Mouse (Mus musculus): ENCODE results near the gene Kcnk3. TPM values are rescaled to one million over a fixed set of nuclear protein-coding genes. Genes with fewer than 3 reads are reported as not detected.
A peak's percentile ranks its signal among the peaks of the same experiment; 100 is the strongest.

Gene Kcnk3
- polyA plus RNA-seq, 1 experiment from 2014 or later: 11.7 TPM

DNA sequence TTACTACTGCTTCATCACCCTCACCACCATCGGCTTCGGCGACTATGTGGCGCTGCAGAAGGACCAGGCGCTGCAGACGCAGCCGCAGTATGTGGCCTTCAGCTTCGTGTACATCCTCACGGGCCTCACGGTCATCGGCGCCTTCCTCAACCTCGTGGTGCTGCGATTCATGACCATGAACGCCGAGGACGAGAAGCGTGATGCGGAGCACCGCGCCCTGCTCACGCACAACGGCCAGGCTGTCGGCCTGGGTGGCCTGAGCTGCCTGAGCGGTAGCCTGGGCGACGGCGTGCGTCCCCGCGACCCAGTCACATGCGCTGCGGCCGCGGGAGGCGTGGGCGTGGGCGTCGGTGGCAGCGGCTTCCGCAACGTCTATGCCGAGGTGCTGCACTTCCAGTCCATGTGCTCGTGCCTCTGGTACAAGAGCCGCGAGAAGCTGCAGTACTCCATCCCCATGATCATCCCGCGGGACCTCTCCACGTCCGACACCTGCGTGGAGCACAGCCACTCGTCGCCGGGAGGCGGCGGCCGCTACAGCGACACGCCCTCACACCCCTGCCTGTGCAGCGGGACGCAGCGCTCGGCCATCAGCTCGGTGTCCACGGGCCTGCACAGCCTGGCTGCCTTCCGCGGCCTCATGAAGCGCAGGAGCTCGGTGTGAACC is 34.3 kb downstream of the Kcnk3 start:
- DNase-seq (ENCODE audit: low spot score) (peak; percentile 45), ATAC-seq (ENCODE audit: low FRiP score) (peak; percentile 70)
- Histone ChIP-seq H3K27ac (no peak overlapping the region), H3K4me3 (replicated peaks; ENCODE audit: low read length) (peak overlapping the region; percentile 31), H3K9me3 (ENCODE audit: control insufficient read depth, low read length) (no peaks in the 10 kb centered on the region), H3K27me3 (ENCODE audit: control insufficient read depth, insufficient read depth, low read length) (peaks cover 35% of the 10 kb centered on the region), H3K9ac (peak overlapping the region; percentile 52), H3K4me2 (replicated peaks) (peak overlapping the region; percentile 66), H3K4me1 (replicated peaks; ENCODE audit: control insufficient read depth, insufficient read depth, low read length) (peaks cover 13% of the 10 kb centered on the region), H3K36me3 (replicated peaks; ENCODE audit: control insufficient read depth, insufficient read depth) (no peaks in the 10 kb centered on the region)
- WGBS: 3% methylated on average over 68 of the region's 69 CpGs

DNA sequence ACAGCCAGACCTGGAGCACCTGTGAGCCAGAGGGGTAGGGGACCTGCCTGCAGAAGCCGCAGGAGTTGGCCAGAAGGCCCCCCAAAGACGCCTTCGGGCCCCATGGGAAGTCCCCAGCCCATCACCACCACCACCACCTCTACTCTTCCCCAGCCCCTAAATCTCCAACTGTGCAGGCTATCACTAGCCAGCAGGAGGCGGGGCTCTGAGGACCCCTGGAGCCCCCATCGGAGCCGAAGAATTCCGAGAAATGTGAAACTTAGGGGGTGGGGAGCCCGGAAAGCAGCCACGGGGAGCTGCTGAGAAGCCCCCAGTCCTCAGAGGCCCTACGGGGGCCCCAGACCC is 34.8 kb downstream of the Kcnk3 start:
- WGBS: 4% methylated on average over 10 of the region's 10 CpGs
- H3K27ac ChIP-seq: no peak overlapping the region
- H3K4me1 ChIP-seq (replicated peaks; ENCODE audit: control insufficient read depth, insufficient read depth, low read length): peaks cover 13% of the 10 kb centered on the region
- peak overlapping the region; percentile 52 for H3K9ac ChIP-seq
- ATAC-seq (ENCODE audit: low FRiP score): no peak; the same call in 1 of the 2 replicates
- H3K4me3 ChIP-seq (replicated peaks; ENCODE audit: low read length): peak overlapping the region; percentile 31
- no peak for DNase-seq (ENCODE audit: low spot score)
- H3K4me2 ChIP-seq (replicated peaks): peak overlapping the region; percentile 66
- no peaks in the 10 kb centered on the region for H3K9me3 ChIP-seq (ENCODE audit: control insufficient read depth, low read length)
- peaks cover 35% of the 10 kb centered on the region for H3K27me3 ChIP-seq (ENCODE audit: control insufficient read depth, insufficient read depth, low read length)
- no peaks in the 10 kb centered on the region for H3K36me3 ChIP-seq (replicated peaks; ENCODE audit: control insufficient read depth, insufficient read depth)

DNA sequence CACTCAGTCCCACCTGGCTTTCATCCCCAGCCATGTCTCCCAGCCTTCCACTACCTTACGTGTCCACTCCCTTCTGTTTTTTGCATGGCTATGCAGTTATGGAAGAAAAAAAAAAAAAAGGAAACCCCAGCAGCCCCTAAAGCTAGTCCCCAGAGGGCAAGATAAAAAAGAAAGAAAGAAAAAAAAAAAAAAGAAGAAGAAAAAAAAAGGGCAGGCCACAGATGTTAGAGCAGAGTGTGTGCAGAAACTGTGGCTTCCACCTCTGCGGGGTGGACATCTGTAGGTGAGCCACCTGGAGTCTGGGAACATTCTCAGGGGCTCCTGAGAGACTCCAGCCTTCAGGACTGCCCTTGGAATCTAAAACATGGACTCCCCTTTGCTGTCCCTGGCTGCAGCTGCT is 35.4 kb downstream of the Kcnk3 start:
- no peaks in the 10 kb centered on the region for H3K36me3 ChIP-seq (replicated peaks; ENCODE audit: control insufficient read depth, insufficient read depth)
- 60% methylated on average over 2 of the region's 2 CpGs for WGBS
- no peaks in the 10 kb centered on the region for H3K9me3 ChIP-seq (ENCODE audit: control insufficient read depth, low read length)
- H3K27me3 ChIP-seq (ENCODE audit: control insufficient read depth, insufficient read depth, low read length): peaks cover 35% of the 10 kb centered on the region
- H3K27ac ChIP-seq: no peak overlapping the region
- H3K4me1 ChIP-seq (replicated peaks; ENCODE audit: control insufficient read depth, insufficient read depth, low read length): peaks cover 13% of the 10 kb centered on the region
- ATAC-seq (ENCODE audit: low FRiP score) (no peak), DNase-seq (ENCODE audit: low spot score) (no peak)
- H3K4me3 ChIP-seq (replicated peaks; ENCODE audit: low read length): no peak overlapping the region
- H3K4me2 ChIP-seq (replicated peaks): no peak overlapping the region
- no peak overlapping the region for H3K9ac ChIP-seq

DNA sequence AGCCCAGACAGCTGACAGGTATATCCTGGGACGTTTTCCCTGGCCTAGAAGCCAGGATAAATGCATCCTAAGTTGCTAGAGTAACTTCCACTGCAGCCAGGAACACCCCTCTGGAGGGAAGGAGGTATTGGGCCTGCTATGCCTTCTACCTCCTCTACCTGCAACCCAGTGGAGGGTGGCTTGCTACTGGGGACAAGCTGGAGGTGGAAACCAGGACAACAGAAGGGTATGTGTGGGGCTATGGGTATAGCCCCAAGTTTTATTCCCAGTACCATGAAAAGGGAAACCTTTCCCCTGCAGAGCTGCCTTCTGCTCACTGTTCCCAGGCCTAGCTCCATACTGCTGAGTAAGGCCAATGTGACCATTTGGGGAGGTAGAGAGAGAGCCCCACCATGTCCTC is 36.3 kb downstream of the Kcnk3 start:
- no peak for DNase-seq (ENCODE audit: low spot score)
- WGBS: 39% methylated on average over 1 of the region's 1 CpGs

DNA sequence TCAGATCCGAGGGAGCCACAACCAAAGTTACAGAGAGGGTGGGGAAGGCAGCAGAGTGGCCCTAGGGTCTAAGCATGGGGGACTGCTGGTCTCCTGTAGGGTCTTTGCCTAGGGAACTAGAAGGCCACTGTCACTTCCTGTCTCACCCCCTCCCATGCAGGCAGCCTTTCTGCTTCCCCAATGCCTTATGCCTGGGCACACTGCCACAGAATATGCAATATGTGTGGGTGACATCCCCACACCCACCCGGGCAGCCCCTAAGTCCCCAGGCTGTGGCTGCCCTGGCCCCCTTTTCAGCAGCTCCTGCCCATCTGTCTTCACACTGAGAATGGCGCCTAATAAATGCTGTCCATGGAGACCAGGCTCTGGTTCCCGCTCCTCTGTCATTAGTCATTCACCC is 36.9 kb downstream of the Kcnk3 start:
- Histone ChIP-seq H3K4me2 (replicated peaks) (no peak overlapping the region), H3K36me3 (replicated peaks; ENCODE audit: control insufficient read depth, insufficient read depth) (no peaks in the 10 kb centered on the region), H3K9me3 (ENCODE audit: control insufficient read depth, low read length) (no peaks in the 10 kb centered on the region), H3K27ac (no peak overlapping the region), H3K9ac (no peak overlapping the region), H3K4me3 (replicated peaks; ENCODE audit: low read length) (no peak overlapping the region), H3K4me1 (replicated peaks; ENCODE audit: control insufficient read depth, insufficient read depth, low read length) (peaks cover 13% of the 10 kb centered on the region), H3K27me3 (ENCODE audit: control insufficient read depth, insufficient read depth, low read length) (peaks cover 35% of the 10 kb centered on the region)
- ATAC-seq (ENCODE audit: low FRiP score) (no peak), DNase-seq (ENCODE audit: low spot score) (no peak)
- WGBS: 41% methylated on average over 4 of the region's 4 CpGs

More for the DNA sequence above, 36.3 kb downstream of the Kcnk3 start:
- H3K4me1 ChIP-seq (replicated peaks; ENCODE audit: control insufficient read depth, insufficient read depth, low read length): peaks cover 13% of the 10 kb centered on the region
- H3K4me3 ChIP-seq (replicated peaks; ENCODE audit: low read length): no peak overlapping the region
- H3K9me3 ChIP-seq (ENCODE audit: control insufficient read depth, low read length): no peaks in the 10 kb centered on the region
- no peak overlapping the region for H3K9ac ChIP-seq
- H3K36me3 ChIP-seq (replicated peaks; ENCODE audit: control insufficient read depth, insufficient read depth): no peaks in the 10 kb centered on the region
- H3K27me3 ChIP-seq (ENCODE audit: control insufficient read depth, insufficient read depth, low read length): peaks cover 35% of the 10 kb centered on the region
- H3K4me2 ChIP-seq (replicated peaks): no peak overlapping the region
- no peak overlapping the region for H3K27ac ChIP-seq
- no peak for ATAC-seq (ENCODE audit: low FRiP score)

DNA sequence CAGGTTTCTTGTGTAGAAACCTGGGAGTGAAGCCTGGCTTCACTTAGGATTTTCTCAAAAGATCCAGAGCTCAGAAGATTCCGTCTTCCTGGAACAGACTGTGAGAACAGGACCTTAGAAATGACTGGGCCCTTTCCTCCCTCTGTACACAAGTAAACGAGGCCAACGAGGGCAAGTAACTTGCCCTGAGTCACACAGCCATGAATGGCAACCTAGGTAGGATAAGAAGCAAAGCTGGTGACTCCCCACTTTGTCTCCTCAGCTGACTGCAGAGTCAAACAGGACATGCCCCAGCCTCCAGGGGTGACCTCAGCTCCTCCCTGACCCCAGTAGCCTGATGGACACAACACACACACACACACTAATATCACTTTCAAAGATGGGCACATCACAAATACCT is 37.4 kb downstream of the Kcnk3 start:
- Histone ChIP-seq H3K9ac (no peak overlapping the region), H3K4me3 (replicated peaks; ENCODE audit: low read length) (no peak overlapping the region), H3K27ac (no peak overlapping the region), H3K27me3 (ENCODE audit: control insufficient read depth, insufficient read depth, low read length) (peaks cover 33% of the 10 kb centered on the region), H3K36me3 (replicated peaks; ENCODE audit: control insufficient read depth, insufficient read depth) (no peaks in the 10 kb centered on the region), H3K4me2 (replicated peaks) (no peak overlapping the region), H3K4me1 (replicated peaks; ENCODE audit: control insufficient read depth, insufficient read depth, low read length) (peaks cover 13% of the 10 kb centered on the region), H3K9me3 (ENCODE audit: control insufficient read depth, low read length) (no peaks in the 10 kb centered on the region)
- ATAC-seq (ENCODE audit: low FRiP score): no peak
- DNase-seq (ENCODE audit: low spot score): no peak
- WGBS: 72% methylated on average over 3 of the region's 3 CpGs

DNA sequence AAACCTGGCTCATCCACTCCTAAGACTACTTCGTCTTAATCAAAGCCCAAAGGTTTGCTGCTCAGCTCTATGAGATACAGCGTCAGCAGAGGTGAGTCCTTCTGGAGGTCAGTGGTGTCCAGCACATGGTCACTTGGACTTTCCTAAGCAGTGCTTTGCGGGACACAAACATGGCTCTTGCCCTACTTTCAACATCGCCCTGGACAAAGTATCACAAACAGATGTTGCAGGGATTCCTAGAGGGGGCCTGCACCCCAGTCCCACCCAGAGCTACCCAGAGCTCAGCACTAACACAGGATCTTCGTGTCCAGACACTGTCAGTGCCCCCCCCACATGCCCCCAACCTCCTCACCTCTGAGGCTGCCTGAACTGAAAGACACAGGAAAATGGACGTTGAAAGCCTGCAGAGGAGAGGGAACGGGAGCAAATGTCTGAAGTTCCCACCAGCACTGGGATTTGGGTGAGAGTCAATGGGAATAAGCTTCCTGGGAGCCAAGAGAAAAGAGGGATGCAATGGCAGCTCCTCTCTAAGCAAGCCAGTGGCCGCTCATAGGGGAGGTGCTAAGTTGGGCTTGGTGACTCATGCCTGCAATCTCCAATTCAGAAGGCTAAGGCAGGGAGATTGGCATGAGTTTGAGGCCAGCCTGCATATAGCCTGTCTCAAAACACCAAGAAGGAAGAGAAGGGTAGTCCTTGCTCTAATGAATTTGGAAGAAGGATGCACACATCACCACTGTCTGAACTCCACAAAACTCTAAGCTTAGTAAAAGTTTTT is 38.5 kb downstream of the Kcnk3 start:
- H3K9ac ChIP-seq: no peak overlapping the region
- peaks cover 21% of the 10 kb centered on the region for H3K27me3 ChIP-seq (ENCODE audit: control insufficient read depth, insufficient read depth, low read length)
- no peaks in the 10 kb centered on the region for H3K9me3 ChIP-seq (ENCODE audit: control insufficient read depth, low read length)
- peaks cover 13% of the 10 kb centered on the region for H3K4me1 ChIP-seq (replicated peaks; ENCODE audit: control insufficient read depth, insufficient read depth, low read length)
- H3K36me3 ChIP-seq (replicated peaks; ENCODE audit: control insufficient read depth, insufficient read depth): no peaks in the 10 kb centered on the region
- no peak overlapping the region for H3K4me3 ChIP-seq (replicated peaks; ENCODE audit: low read length)
- WGBS: 82% methylated on average over 8 of the region's 8 CpGs
- no peak overlapping the region for H3K27ac ChIP-seq
- no peak overlapping the region for H3K4me2 ChIP-seq (replicated peaks)
- ATAC-seq (ENCODE audit: low FRiP score) (no peak), DNase-seq (ENCODE audit: low spot score) (no peak)

DNA sequence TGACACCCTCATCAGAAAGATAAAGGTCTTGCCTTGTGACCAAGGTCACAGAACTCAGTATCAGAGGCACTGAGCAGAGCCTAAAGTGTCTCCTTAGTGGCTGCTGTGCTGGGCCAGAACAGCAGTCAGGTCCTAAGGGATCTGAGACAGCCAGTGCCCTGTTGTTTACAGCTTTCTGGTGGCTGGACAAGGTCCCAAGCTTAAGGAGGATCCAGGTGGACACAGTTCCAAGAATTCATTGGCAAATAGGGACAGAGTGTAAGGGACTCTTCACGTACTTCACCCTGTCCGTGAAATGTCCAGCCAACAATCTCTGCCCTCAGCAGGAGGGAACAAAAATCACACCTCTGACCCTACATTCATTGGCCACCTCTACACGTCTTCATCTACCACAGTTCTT is 40.5 kb downstream of the Kcnk3 start:
- ATAC-seq (ENCODE audit: low FRiP score) (no peak), DNase-seq (ENCODE audit: low spot score) (no peak)
- H3K4me2 ChIP-seq (replicated peaks): no peak overlapping the region
- no peak overlapping the region for H3K4me3 ChIP-seq (replicated peaks; ENCODE audit: low read length)
- no peak overlapping the region for H3K27ac ChIP-seq
- no peaks in the 10 kb centered on the region for H3K36me3 ChIP-seq (replicated peaks; ENCODE audit: control insufficient read depth, insufficient read depth)
- 0 out of 2 replicates have a peak, but pooled peaks cover 1% of the 10 kb centered on the region for H3K27me3 ChIP-seq (ENCODE audit: control insufficient read depth, insufficient read depth, low read length)
- H3K4me1 ChIP-seq (replicated peaks; ENCODE audit: control insufficient read depth, insufficient read depth, low read length): no peaks in the 10 kb centered on the region
- H3K9me3 ChIP-seq (ENCODE audit: control insufficient read depth, low read length): no peaks in the 10 kb centered on the region
- WGBS: 81% methylated on average over 3 of the region's 3 CpGs
- no peak overlapping the region for H3K9ac ChIP-seq

DNA sequence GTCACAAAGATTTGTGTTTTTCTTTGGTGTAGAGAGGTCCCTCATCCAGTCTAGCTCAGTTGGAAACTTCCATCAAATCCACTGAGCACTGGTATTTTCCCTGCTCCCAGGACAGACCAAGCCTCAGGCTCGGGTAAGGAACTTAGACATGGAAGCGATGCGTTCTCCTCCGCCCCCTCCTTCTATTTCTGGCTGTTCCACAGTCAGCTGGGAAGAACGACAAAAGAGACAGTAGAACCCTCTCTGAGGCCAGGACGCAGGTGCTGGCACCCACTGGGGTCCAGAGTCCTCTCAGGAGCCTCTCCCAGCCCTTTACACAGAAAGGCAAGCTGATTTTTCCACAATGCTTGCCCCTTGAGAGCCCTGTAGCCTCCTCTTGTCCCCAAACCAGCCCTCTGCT is 42.4 kb downstream of the Kcnk3 start:
- Histone ChIP-seq H3K4me3 (replicated peaks; ENCODE audit: low read length) (no peak overlapping the region), H3K4me1 (replicated peaks; ENCODE audit: control insufficient read depth, insufficient read depth, low read length) (no peaks in the 10 kb centered on the region), H3K36me3 (replicated peaks; ENCODE audit: control insufficient read depth, insufficient read depth) (no peaks in the 10 kb centered on the region), H3K27me3 (ENCODE audit: control insufficient read depth, insufficient read depth, low read length) (no peaks in the 10 kb centered on the region), H3K4me2 (replicated peaks) (no peak overlapping the region), H3K9ac (no peak overlapping the region), H3K9me3 (ENCODE audit: control insufficient read depth, low read length) (no peaks in the 10 kb centered on the region), H3K27ac (no peak overlapping the region)
- 71% methylated on average over 6 of the region's 6 CpGs for WGBS
- ATAC-seq (ENCODE audit: low FRiP score): no peak
- no peak for DNase-seq (ENCODE audit: low spot score)

Data from hindbrain, embryonic 14.5 days (tissue).